Mouse (Mus musculus) CH12.LX (cell line): ENCODE measurements around the gene Grid1. TPM values are rescaled to one million over a fixed set of nuclear protein-coding genes. Genes with fewer than 3 reads are reported as not detected.

Source experiments
- DNase-seq: peaks from one replicate; pipeline ENCODE4 v3.0.0-alpha.2; 2013; ENCODE audit errors: extremely low read depth
- H3K27ac ChIP-seq: 2 replicates; pipeline ENCODE4 v1.5.1; 2012; ENCODE audit warnings: low read depth, mild to moderate bottlenecking, control low read depth, moderate library complexity; ENCODE audit not compliant: insufficient read depth
- H3K27me3 ChIP-seq: replicated peaks from 2 replicates; pipeline ENCODE3; 2012; ENCODE audit warnings: inconsistent platforms
- H3K36me3 ChIP-seq, 2 experiments: replicated peaks in 1 of 2; 2 replicates each; pipeline versions ENCODE3 to v1.6.1; 2012; ENCODE audit warnings: inconsistent platforms in 1 of 2, low read length in 1 of 2, mild to moderate bottlenecking in 1 of 2, mixed read lengths in 1 of 2, moderate library complexity in 1 of 2; ENCODE audit not compliant: control insufficient read depth in 1 of 2, insufficient read depth in 1 of 2
- H3K4me1 ChIP-seq, 2 experiments: 2 replicates each; pipeline ENCODE4 v1.6.1; 2012; ENCODE audit warnings: inconsistent platforms in 1 of 2, moderate library complexity in 1 of 2; ENCODE audit not compliant: insufficient read depth in 2 of 2, control insufficient read depth in 1 of 2
- H3K4me2 ChIP-seq: 2 replicates; pipeline ENCODE4 v1.6.1; 2012; ENCODE audit warnings: low read depth, mild to moderate bottlenecking, control low read depth; ENCODE audit not compliant: poor library complexity, insufficient read depth, severe bottlenecking
- H3K4me3 ChIP-seq, 3 experiments: fragments of 150-350 bp in 1 of 3; sonication (generic) in 1 of 3; replicated peaks in 1 of 3; 2 replicates each; pipeline versions ENCODE3 to v1.5.1; 2011 to 2012; ENCODE audit warnings: low read depth in 2 of 3, low read length in 2 of 3, mild to moderate bottlenecking in 2 of 3, moderate library complexity in 2 of 3, control low read depth in 1 of 3, improper control_type of control experiment in 1 of 3, inconsistent platforms in 1 of 3, mixed read lengths in 1 of 3; ENCODE audit not compliant: poor library complexity in 1 of 3
- H3K79me2 ChIP-seq: replicated peaks from 2 replicates; pipeline ENCODE4 v1.6.1; 2012; ENCODE audit warnings: mild to moderate bottlenecking, moderate library complexity; ENCODE audit not compliant: control insufficient read depth, poor library complexity, insufficient read depth, severe bottlenecking; ENCODE audit errors: extremely low read depth
- H3K9ac ChIP-seq: 2 replicates; pipeline ENCODE4 v1.6.1; 2012; ENCODE audit warnings: low read depth, mild to moderate bottlenecking, control low read depth, moderate library complexity; ENCODE audit not compliant: insufficient read depth
- H3K9me3 ChIP-seq: replicated peaks from 2 replicates; pipeline ENCODE3; 2012; ENCODE audit warnings: low read length, inconsistent platforms, mixed read lengths
- CHD1 ChIP-seq: IDR thresholded peaks from 2 replicates; pipeline ENCODE4 v1.6.1; 2012; ENCODE audit warnings: low read depth, low read length, improper control_type of control experiment, inconsistent platforms
- CHD2 ChIP-seq: IDR thresholded peaks from 2 replicates; pipeline ENCODE4 v1.6.1; 2011; ENCODE audit warnings: low read length, improper control_type of control experiment
- CTCF ChIP-seq, 2 experiments: IDR thresholded peaks in 1 of 2; conservative IDR thresholded peaks in 1 of 2; 2 replicates each; pipeline ENCODE4 v1.5.1; 2011 to 2012; ENCODE audit warnings: low read depth in 2 of 2, low read length in 2 of 2, improper control_type of control experiment in 1 of 2, inconsistent platforms in 1 of 2, mild to moderate bottlenecking in 1 of 2, moderate library complexity in 1 of 2
- KAT2A ChIP-seq: IDR thresholded peaks from 2 replicates; pipeline ENCODE4 v1.6.1; 2012; ENCODE audit warnings: low read length, improper control_type of control experiment, inconsistent platforms; ENCODE audit not compliant: insufficient replicate concordance
- MAX ChIP-seq: IDR thresholded peaks from 2 replicates; pipeline ENCODE4 v1.6.1; 2011; ENCODE audit warnings: low read length, improper control_type of control experiment
- MEF2A ChIP-seq: IDR thresholded peaks from 2 replicates; pipeline ENCODE4 v1.6.1; 2014; ENCODE audit warnings: low read depth, mild to moderate bottlenecking, inconsistent platforms, low read length, improper control_type of control experiment, borderline replicate concordance
- MXI1 ChIP-seq: IDR thresholded peaks from 2 replicates; pipeline ENCODE4 v1.6.1; 2011; ENCODE audit warnings: mild to moderate bottlenecking, low read depth, low read length, improper control_type of control experiment
- NELFE ChIP-seq: IDR thresholded peaks from 2 replicates; pipeline ENCODE4 v1.6.1; 2011; ENCODE audit warnings: low read depth, low read length, improper control_type of control experiment
- PAX5 ChIP-seq: IDR thresholded peaks from 2 replicates; pipeline ENCODE4 v1.6.1; 2012; ENCODE audit warnings: low read length, inconsistent platforms, mixed read lengths
- RAD21 ChIP-seq: IDR thresholded peaks from 2 replicates; pipeline ENCODE4 v1.6.1; 2011; ENCODE audit warnings: low read depth, mild to moderate bottlenecking, low read length, improper control_type of control experiment, moderate library complexity
- RCOR1 ChIP-seq: conservative IDR thresholded peaks from 2 replicates; pipeline ENCODE4 v1.6.1; 2012; ENCODE audit warnings: low read depth, mild to moderate bottlenecking, inconsistent platforms, low read length, improper control_type of control experiment
- SIN3A ChIP-seq: IDR thresholded peaks from 2 replicates; pipeline ENCODE4 v1.6.1; 2012; ENCODE audit warnings: low read length, improper control_type of control experiment, inconsistent platforms
- SMC3 ChIP-seq: IDR thresholded peaks from 2 replicates; pipeline ENCODE4 v1.6.1; 2011; ENCODE audit warnings: low read depth, low read length, improper control_type of control experiment
- TBP ChIP-seq: conservative IDR thresholded peaks from 2 replicates; pipeline ENCODE4 v1.6.1; 2011; ENCODE audit warnings: low read depth, low read length, improper control_type of control experiment
- TCF12 ChIP-seq: IDR thresholded peaks from 2 replicates; pipeline ENCODE4 v1.6.1; 2014; ENCODE audit warnings: low read depth, mild to moderate bottlenecking, inconsistent platforms, low read length, improper control_type of control experiment
- UBTF ChIP-seq: IDR thresholded peaks from 2 replicates; pipeline ENCODE4 v1.6.1; 2012; ENCODE audit warnings: low read depth, mild to moderate bottlenecking, inconsistent platforms, low read length, improper control_type of control experiment, moderate library complexity
- ZMIZ1 ChIP-seq: IDR thresholded peaks from 2 replicates; pipeline ENCODE4 v1.6.1; 2012; ENCODE audit warnings: low read depth, mild to moderate bottlenecking, inconsistent platforms, low read length, improper control_type of control experiment
- dilution Hi-C: fragments of 300-500 bp; cut with MboI; formaldehyde crosslinking; loops from 2 replicates; pipeline ENCODE4 v1.14.3; 2020; ENCODE audit warnings: low sequenced_read_pairs; ENCODE audit not compliant: extremely low pct_unique_long_range_greater_than_20kb, extremely low pct_ligation_motif_present
- in situ Hi-C: fragments of 300-500 bp; cut with MboI; formaldehyde crosslinking; loops from 3 replicates; pipeline ENCODE4 v1.14.3; 2019; ENCODE audit warnings: low sequenced_read_pairs, low pct_ligation_motif_present, low pct_unique_long_range_greater_than_20kb, mixed read lengths
- polyA plus RNA-seq: library from polyadenylated mRNA; unstranded; fragments of >175 nt; gene quantifications from 2 replicates; pipeline ENCODE4 v1.2.1, GENCODE M21; 2012; ENCODE audit warnings: low read depth; ENCODE audit not compliant: insufficient read length
- total RNA-seq, 2 experiments: library from RNA; depleted of rRNA; stranded (reverse); fragments of 300-350 nt in 1 of 2; fragments of >200 nt in 1 of 2; gene quantifications; 2 replicates each; pipeline ENCODE4 v1.2.3; 2012 to 2014

Gene Grid1
- total and polyA plus RNA-seq, 3 experiments, result not detected

DNA sequence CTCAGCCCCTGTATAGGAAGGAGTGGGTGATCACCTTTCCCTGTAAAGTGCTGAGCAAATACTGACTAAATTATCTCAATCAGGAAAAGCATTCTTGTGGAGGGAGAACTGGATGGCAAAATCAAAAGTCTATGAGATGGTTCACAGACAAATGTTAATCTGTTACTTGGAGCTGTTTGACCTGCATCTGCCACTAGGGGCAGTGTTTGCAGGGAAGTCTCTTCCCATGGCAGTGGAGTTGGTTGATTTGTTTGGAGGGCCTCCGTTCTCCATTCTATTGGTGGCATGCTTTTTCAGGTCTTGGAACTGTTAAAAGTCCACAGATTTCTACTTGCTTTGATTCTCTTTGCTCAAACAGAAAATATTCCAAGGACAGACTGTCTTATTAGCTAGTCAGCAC lies 506.4 kb downstream of the Grid1 start:
- no peaks in the 10 kb centered on the region for H3K79me2 ChIP-seq
- peak; percentile 47 to 65 for TF ChIP-seq CTCF (conservative IDR thresholded peaks at IDR 0.05 in 1 of 2, IDR thresholded peaks at IDR 0.05 in 1 of 2; ENCODE audit: low read depth in 2 of 2, low read length in 2 of 2)
- TF ChIP-seq KAT2A, result no peak
- TF ChIP-seq RAD21, result peak; percentile 7
- in situ Hi-C loops (no loop called here), dilution Hi-C loops (no loop called here)
- H3K4me1 ChIP-seq, result no peaks in the 10 kb centered on the region
- no peak overlapping the region for H3K9ac ChIP-seq
- no peak overlapping the region for H3K27ac ChIP-seq
- no peaks in the 10 kb centered on the region for H3K36me3 ChIP-seq
- peaks cover 10% of the 10 kb centered on the region for H3K27me3 ChIP-seq
- no peak overlapping the region for H3K4me3 ChIP-seq
- no peaks in the 10 kb centered on the region for H3K9me3 ChIP-seq
- no peak overlapping the region for H3K4me2 ChIP-seq
- peak; percentile 22 for DNase-seq

DNA sequence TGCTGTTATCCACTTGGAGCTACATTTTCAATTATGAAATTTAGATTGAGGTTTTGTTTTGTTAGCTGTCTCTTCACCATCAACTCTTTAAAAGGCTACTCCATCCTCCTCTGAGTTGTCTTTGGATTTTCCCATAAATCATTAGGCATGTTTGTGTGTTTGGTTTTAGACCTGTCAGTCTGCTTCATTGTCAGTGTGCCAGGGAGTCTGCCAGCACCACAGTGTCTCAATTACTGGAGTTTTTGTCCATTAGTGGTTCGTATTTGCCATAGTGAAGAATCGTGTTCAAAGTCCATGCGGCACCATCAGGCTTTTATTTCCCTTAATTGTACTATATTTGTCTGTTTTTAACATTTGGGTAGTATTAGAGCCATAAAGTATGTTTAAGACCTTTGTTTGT lies 516.7 kb downstream of the Grid1 start:
- Histone ChIP-seq H3K27ac (no peak overlapping the region), H3K4me2 (no peak overlapping the region), H3K36me3 (no peaks in the 10 kb centered on the region), H3K27me3 (peaks cover 15% of the 10 kb centered on the region), H3K4me3 (no peak overlapping the region), H3K4me1 (no peaks in the 10 kb centered on the region), H3K9ac (no peak overlapping the region), H3K79me2 (no peaks in the 10 kb centered on the region), H3K9me3 (no peaks in the 10 kb centered on the region)
- dilution Hi-C loops, result no loop called here
- no peak for DNase-seq
- in situ Hi-C loops, result no loop called here
- no peak for TF ChIP-seq SIN3A
- TF ChIP-seq KAT2A, result no peak
- no peak for TF ChIP-seq CHD1
- no peak for TF ChIP-seq TCF12
- no peak for TF ChIP-seq CHD2
- no peak for TF ChIP-seq RCOR1
- no peak for TF ChIP-seq RAD21
- no peak for TF ChIP-seq MAX
- TF ChIP-seq TBP, result no peak
- TF ChIP-seq MEF2A, result no peak
- TF ChIP-seq MXI1, result no peak
- TF ChIP-seq SMC3, result no peak
- TF ChIP-seq UBTF, result no peak
- no peak for TF ChIP-seq PAX5

DNA sequence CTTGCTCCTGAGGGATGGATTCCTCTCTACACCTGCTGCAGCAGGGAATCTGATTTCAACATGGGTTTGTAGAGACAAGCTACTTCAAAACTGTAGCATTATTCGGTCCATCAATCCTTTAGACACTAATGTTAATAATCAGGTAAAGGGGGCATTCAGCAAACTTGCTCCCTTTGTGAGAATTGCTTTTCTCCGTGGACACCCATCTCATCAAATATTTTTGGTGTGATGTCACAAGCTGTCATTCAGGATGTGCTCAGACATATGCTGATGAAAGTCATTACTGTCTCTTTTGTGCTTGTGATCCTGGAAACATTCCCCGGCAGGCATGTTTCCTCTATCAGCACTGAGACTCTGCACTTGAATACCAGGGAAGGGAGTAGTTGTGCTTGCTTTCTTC lies 536.1 kb downstream of the Grid1 start:
- in situ Hi-C loops, result no loop called here
- Histone ChIP-seq H3K27ac (no peak overlapping the region), H3K9me3 (no peaks in the 10 kb centered on the region), H3K4me3 (no peak overlapping the region), H3K4me2 (no peak overlapping the region), H3K9ac (no peak overlapping the region), H3K4me1 (no peaks in the 10 kb centered on the region), H3K36me3 (no peaks in the 10 kb centered on the region), H3K27me3 (peaks cover 6% of the 10 kb centered on the region), H3K79me2 (no peaks in the 10 kb centered on the region)
- TF ChIP-seq NELFE, result no peak
- no peak for TF ChIP-seq CHD2
- no peak for TF ChIP-seq CHD1
- TF ChIP-seq ZMIZ1, result no peak
- DNase-seq, result no peak
- dilution Hi-C loops, result no loop called here
